ENCODE assay signal across 21 mouse cellular contexts in the genomic region with DNA sequence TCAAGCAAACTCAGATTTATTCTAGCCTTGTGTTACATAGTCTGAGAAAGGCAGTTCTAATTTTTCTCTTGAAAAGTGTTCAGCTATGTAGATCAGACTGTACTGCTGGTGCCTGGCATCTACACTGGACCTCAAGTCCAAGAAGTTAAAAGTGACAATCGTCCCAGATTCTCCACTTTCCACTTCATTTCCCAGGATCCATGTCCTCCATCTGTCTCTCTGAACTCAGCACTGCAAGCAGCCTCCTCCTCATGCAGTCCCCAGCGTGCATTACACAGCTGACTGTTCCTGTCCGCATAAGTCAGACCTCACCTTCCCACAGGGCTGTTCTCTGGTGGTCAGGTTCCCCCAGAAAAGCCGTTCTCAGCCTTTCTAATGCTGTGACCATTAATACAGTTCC. TPM values are rescaled to one million over a fixed set of nuclear protein-coding genes. Genes with fewer than 3 reads are reported as not detected.
DNase-seq lines count a peak whose midpoint lies in the region; ATAC-seq lines count a peak whose summit lies in the region.
"Had no signal": no experiment of that assay in that cellular context is flagged by ENCODE, and none has a peak within 500 bp of the region (broad histone marks: within the 10 kb centered on the region; RNA-seq: fewer than 3 reads in every experiment).

No protein-coding gene starts in this region.

- peak; percentile 84 for ATAC-seq in frontal cortex, adult (ENCODE audit: low TSS enrichment)
- ATAC-seq: CD4-positive, CD25-positive, alpha-beta regulatory T cell, adult 4 months; forebrain, embryonic 15.5 days had no signal

- DNase-seq in frontal cortex, postnatal 25 days (ENCODE audit: low spot score in 2 of 2), result no peak
- DNase-seq in retina, embryonic 14.5 days (ENCODE audit: low spot score), result peak; percentile 29
- DNase-seq in retina, postnatal 1 day, result no peak
- peak; percentile 49 for DNase-seq in cerebellum, adult 9-10 months
- DNase-seq in telencephalon, adult 2 months (ENCODE audit: low read depth, low spot score), result peak; percentile 77
- DNase-seq in heart, adult 9 months (ENCODE audit: low spot score in 2 of 2), result no peak
- no peak for DNase-seq in layer of hippocampus, postnatal 10 days (ENCODE audit: low spot score in 2 of 2)
- DNase-seq: adrenal gland, postnatal 25 days; gastrocnemius, postnatal 25 days; heart, postnatal 4 days; kidney, adult 11 months; lung, adult 18-20 months; lung, postnatal 10 days; right cerebral cortex, postnatal 4 days; thymus, adult 18-20 months; thymus, postnatal 36 days had no signal

RNA-seq across cellular contexts. Expression of a gene that starts 28.0 kb away (rescaled TPM):
- total RNA-seq in layer of hippocampus, postnatal 10 days (2021), result 10 to 100 TPM; 71.4 to 78.7 TPM
- total RNA-seq: adrenal gland, postnatal 25 days; common myeloid progenitor, adult 5-6 weeks; monocyte, adult 5-6 weeks had no signal

Comparison
In these comparisons a context has a peak if more than half of its experiments do, and no peak if none do; other contexts are left out.
1. DNase-seq: peak in retina, embryonic 14.5 days (single experiment), cerebellum, adult 9-10 months (single experiment) and telencephalon, adult 2 months (single experiment); none in frontal cortex, postnatal 25 days (0 of 2), retina, postnatal 1 day (single experiment), heart, adult 9 months (0 of 2) and layer of hippocampus, postnatal 10 days (0 of 2).